Mouse (Mus musculus): ENCODE results near the gene Csgalnact2. TPM values are rescaled to one million over a fixed set of nuclear protein-coding genes. Genes with fewer than 3 reads are reported as not detected.

Gene Csgalnact2
- polyA plus RNA-seq, 2 experiments = 4.5 to 8.6 TPM

DNA sequence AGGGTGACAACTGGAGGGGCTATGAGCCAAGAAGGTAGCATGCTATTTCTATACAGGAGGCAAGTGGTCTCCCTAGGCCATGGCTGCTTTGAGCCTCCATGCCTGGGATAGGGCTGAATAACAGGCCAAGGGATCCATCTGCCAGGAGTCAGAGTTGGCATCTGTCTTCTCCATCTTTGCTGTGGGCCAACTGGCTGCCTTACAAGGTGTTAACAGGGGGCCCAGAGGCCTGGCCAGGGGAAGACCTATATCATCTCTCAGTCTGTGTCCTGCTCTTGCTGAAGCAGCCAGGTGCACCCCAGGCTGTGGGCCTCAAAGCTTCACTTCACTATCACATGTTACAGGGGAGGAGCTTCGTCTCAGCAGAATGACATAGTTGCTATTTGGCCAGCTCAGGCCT, 66.8 kb downstream of the Csgalnact2 start:
- Histone ChIP-seq H3K9ac (replicated peaks) (no peak overlapping the region), H3K4me3 (ENCODE audit: insufficient read depth in 1 of 2, low read depth in 2 of 2, low read length in 2 of 2) (no peak overlapping the region), H3K27ac (no peak overlapping the region), H3K4me1 (replicated peaks; ENCODE audit: control insufficient read depth in 2 of 2, insufficient read depth in 2 of 2, low read length in 1 of 2) (no peaks in the 10 kb centered on the region), H3K9me3 (ENCODE audit: control insufficient read depth, low read length) (no peaks in the 10 kb centered on the region), H3K4me2 (ENCODE audit: low read depth) (no peak overlapping the region), H3K27me3 (ENCODE audit: control insufficient read depth, insufficient read depth, low read length) (peaks cover 2% of the 10 kb centered on the region; the same call in 1 of the 2 replicates), H3K36me3 (replicated peaks; ENCODE audit: control insufficient read depth, insufficient read depth, low read depth) (no peaks in the 10 kb centered on the region)
- WGBS (ENCODE audit: insufficient replicate concordance) = 53% methylated on average over 1 of the region's 1 CpGs
- TF ChIP-seq EP300 (IDR thresholded peaks at IDR 0.05; ENCODE audit: low read depth) (no peak), CTCF (IDR thresholded peaks at IDR 0.05; ENCODE audit: low read depth) (no peak)
- ATAC-seq (ENCODE audit: insufficient read depth) = no peak
- no peak for DNase-seq (ENCODE audit: low read depth in 3 of 3, low spot score in 3 of 3)

DNA sequence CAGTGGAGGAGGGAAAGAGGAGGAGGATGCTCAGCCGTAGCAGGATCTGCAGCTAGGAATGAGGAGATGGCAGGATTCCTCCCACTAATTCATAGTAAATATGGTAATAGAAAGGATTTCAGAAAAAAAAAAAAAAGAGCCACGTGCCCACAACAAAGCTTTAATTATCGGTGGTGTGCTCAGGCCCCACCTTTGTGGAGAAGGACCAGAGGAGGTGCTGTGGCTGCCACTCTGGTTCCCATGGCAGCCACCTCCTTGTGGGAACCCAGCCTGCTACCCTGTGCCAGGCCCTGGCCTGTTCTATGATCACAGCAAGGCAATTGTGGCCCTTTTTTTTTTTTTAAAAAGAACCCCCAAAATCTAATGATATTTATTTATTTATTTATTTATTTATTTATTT, 67.5 kb downstream of the Csgalnact2 start:
- H3K9ac ChIP-seq (replicated peaks) = no peak overlapping the region
- H3K4me2 ChIP-seq (ENCODE audit: low read depth) = no peak overlapping the region
- peaks cover 2% of the 10 kb centered on the region; the same call in 1 of the 2 replicates for H3K27me3 ChIP-seq (ENCODE audit: control insufficient read depth, insufficient read depth, low read length)
- 54% methylated on average over 3 of the region's 3 CpGs for WGBS (ENCODE audit: insufficient replicate concordance)
- TF ChIP-seq CTCF (IDR thresholded peaks at IDR 0.05; ENCODE audit: low read depth) (no peak), EP300 (IDR thresholded peaks at IDR 0.05; ENCODE audit: low read depth) (no peak)
- DNase-seq (ENCODE audit: low read depth in 3 of 3, low spot score in 3 of 3) (no peak), ATAC-seq (ENCODE audit: insufficient read depth) (no peak)
- H3K9me3 ChIP-seq (ENCODE audit: control insufficient read depth, low read length) = no peaks in the 10 kb centered on the region
- H3K27ac ChIP-seq = no peak overlapping the region
- H3K4me3 ChIP-seq (ENCODE audit: insufficient read depth in 1 of 2, low read depth in 2 of 2, low read length in 2 of 2) = no peak overlapping the region
- peaks cover 0 to 2% of the 10 kb centered on the region in 2 experiments; a peak in 1 of 4 replicates for H3K4me1 ChIP-seq (replicated peaks; ENCODE audit: control insufficient read depth in 2 of 2, insufficient read depth in 2 of 2, low read length in 1 of 2)
- H3K36me3 ChIP-seq (replicated peaks; ENCODE audit: control insufficient read depth, insufficient read depth, low read depth) = no peaks in the 10 kb centered on the region

- DNase-seq (ENCODE audit: low read depth in 3 of 3, low spot score in 3 of 3) = no peak
- H3K27ac ChIP-seq = no peak overlapping the region
- no peak overlapping the region for H3K4me2 ChIP-seq (ENCODE audit: low read depth)
- H3K27me3 ChIP-seq (ENCODE audit: control insufficient read depth, insufficient read depth, low read length) = peaks cover 2% of the 10 kb centered on the region; the same call in 1 of the 2 replicates
- no peaks in the 10 kb centered on the region for H3K9me3 ChIP-seq (ENCODE audit: control insufficient read depth, low read length)
- no peak for TF ChIP-seq CTCF (IDR thresholded peaks at IDR 0.05; ENCODE audit: low read depth)
- TF ChIP-seq EP300 (IDR thresholded peaks at IDR 0.05; ENCODE audit: low read depth) = no peak
- H3K9ac ChIP-seq (replicated peaks) = no peak overlapping the region
- no peak overlapping the region for H3K4me3 ChIP-seq (ENCODE audit: insufficient read depth in 1 of 2, low read depth in 2 of 2, low read length in 2 of 2)
- H3K36me3 ChIP-seq (replicated peaks; ENCODE audit: control insufficient read depth, insufficient read depth, low read depth) = no peaks in the 10 kb centered on the region
- peaks cover 0 to 2% of the 10 kb centered on the region in 2 experiments; a peak in 1 of 4 replicates for H3K4me1 ChIP-seq (replicated peaks; ENCODE audit: control insufficient read depth in 2 of 2, insufficient read depth in 2 of 2, low read length in 1 of 2)
- WGBS (ENCODE audit: insufficient replicate concordance) = 58% methylated on average over 4 of the region's 4 CpGs
- ATAC-seq (ENCODE audit: insufficient read depth) = no peak
Observed at GRCm38 (mm10) chr6:118071013-118071350, 68.0 kb downstream of the Csgalnact2 start.

GRCm38 (mm10) chr6:118070321-118071012, 68.5 kb downstream of the Csgalnact2 start:
- no peak for TF ChIP-seq EP300 (IDR thresholded peaks at IDR 0.05; ENCODE audit: low read depth)
- TF ChIP-seq CTCF (IDR thresholded peaks at IDR 0.05; ENCODE audit: low read depth) = no peak
- Histone ChIP-seq H3K27me3 (ENCODE audit: control insufficient read depth, insufficient read depth, low read length) (peaks cover 2% of the 10 kb centered on the region; the same call in 1 of the 2 replicates), H3K9ac (replicated peaks) (no peak overlapping the region), H3K36me3 (replicated peaks; ENCODE audit: control insufficient read depth, insufficient read depth, low read depth) (no peaks in the 10 kb centered on the region), H3K4me3 (ENCODE audit: insufficient read depth in 1 of 2, low read depth in 2 of 2, low read length in 2 of 2) (no peak overlapping the region), H3K9me3 (ENCODE audit: control insufficient read depth, low read length) (no peaks in the 10 kb centered on the region), H3K27ac (no peak overlapping the region), H3K4me2 (ENCODE audit: low read depth) (no peak overlapping the region), H3K4me1 (replicated peaks; ENCODE audit: control insufficient read depth in 2 of 2, insufficient read depth in 2 of 2, low read length in 1 of 2) (peaks cover 0 to 2% of the 10 kb centered on the region in 2 experiments; a peak in 1 of 4 replicates)
- DNase-seq (ENCODE audit: low read depth in 3 of 3, low spot score in 3 of 3) = no peak
- 48% methylated on average over 5 of the region's 5 CpGs for WGBS (ENCODE audit: insufficient replicate concordance)
- no peak for ATAC-seq (ENCODE audit: insufficient read depth)

- H3K36me3 ChIP-seq (replicated peaks; ENCODE audit: control insufficient read depth, insufficient read depth, low read depth) = no peaks in the 10 kb centered on the region
- TF ChIP-seq EP300 (IDR thresholded peaks at IDR 0.05; ENCODE audit: low read depth) = no peak
- TF ChIP-seq CTCF (IDR thresholded peaks at IDR 0.05; ENCODE audit: low read depth) = peak; percentile 48
- no peaks in the 10 kb centered on the region for H3K9me3 ChIP-seq (ENCODE audit: control insufficient read depth, low read length)
- H3K4me3 ChIP-seq (ENCODE audit: insufficient read depth in 1 of 2, low read depth in 2 of 2, low read length in 2 of 2) = no peak overlapping the region
- H3K27ac ChIP-seq = no peak overlapping the region
- WGBS (ENCODE audit: insufficient replicate concordance) = 53% methylated on average over 7 of the region's 7 CpGs
- H3K4me1 ChIP-seq (replicated peaks; ENCODE audit: control insufficient read depth in 2 of 2, insufficient read depth in 2 of 2, low read length in 1 of 2) = peaks cover 0 to 2% of the 10 kb centered on the region in 2 experiments; a peak in 1 of 4 replicates
- ATAC-seq (ENCODE audit: insufficient read depth) = no peak
- H3K4me2 ChIP-seq (ENCODE audit: low read depth) = no peak overlapping the region
- peaks cover 2% of the 10 kb centered on the region for H3K27me3 ChIP-seq (ENCODE audit: control insufficient read depth, insufficient read depth, low read length)
- H3K9ac ChIP-seq (replicated peaks) = no peak overlapping the region
- DNase-seq (ENCODE audit: low read depth in 3 of 3, low spot score in 3 of 3) = no peak
Observed at GRCm38 (mm10) chr6:118067720-118068119, 71.2 kb downstream of the Csgalnact2 start.

Measured in liver, embryonic 14.5 days (tissue).